ENCODE assay signal across 37 mouse cellular contexts in genomic region chr1:87131803-87132202, GRCm38 (mm10). TPM values are rescaled to one million over a fixed set of nuclear protein-coding genes. Genes with fewer than 3 reads are reported as not detected.
A peak's percentile ranks its signal among the peaks of the same experiment; 100 is the strongest.
DNase-seq lines count a peak whose midpoint lies in the region; ATAC-seq and TF ChIP-seq lines count a peak whose summit lies in the region.
"Had no signal": no experiment of that assay in that cellular context is flagged by ENCODE, and none has a peak within 500 bp of the region (broad histone marks: within the 10 kb centered on the region; RNA-seq: fewer than 3 reads in every experiment).

No protein-coding gene starts in this region.

- ATAC-seq in forebrain, embryonic 12.5 days (ENCODE audit: low FRiP score) = no peak
- ATAC-seq: forebrain, embryonic 14.5 days; forebrain, postnatal 0 days; hindbrain, postnatal 0 days had no signal

- no peak for TF ChIP-seq POLR2A in myocyte (IDR thresholded peaks at IDR 0.05; ENCODE audit: insufficient read length, low read depth)

- no peaks in the 10 kb centered on the region for H3K9me3 ChIP-seq in forebrain, embryonic 12.5 days
- H3K9me3 ChIP-seq: embryonic facial prominence, embryonic 10.5 days; embryonic facial prominence, embryonic 13.5 days; forebrain, embryonic 10.5 days; G1E; heart, embryonic 12.5 days; heart, embryonic 15.5 days had no signal

- H3K27me3 ChIP-seq in myocyte (ENCODE audit: control insufficient read depth, insufficient read depth, insufficient read length) = peaks cover 11% of the 10 kb centered on the region
- H3K27me3 ChIP-seq in forebrain, embryonic 12.5 days = peaks cover 25% of the 10 kb centered on the region

- no peak overlapping the region for H3K4me3 ChIP-seq in myocyte
- no peak overlapping the region for H3K4me3 ChIP-seq in forebrain, embryonic 12.5 days (replicated peaks)
- H3K4me3 ChIP-seq: embryonic facial prominence, embryonic 10.5 days; embryonic facial prominence, embryonic 13.5 days; erythroblast, embryonic 14.5 days; forebrain, embryonic 10.5 days; heart, embryonic 12.5 days; heart, embryonic 15.5 days had no signal

- no peak overlapping the region for H3ac ChIP-seq in myocyte (ENCODE audit: control insufficient read depth, insufficient read length)

- H3K79me2 ChIP-seq in myocyte (ENCODE audit: control insufficient read depth, insufficient read depth) = no peaks in the 10 kb centered on the region

- DNase-seq in Muller cell, postnatal 12 days (ENCODE audit: inconsistent ontology term) = peak; percentile 52
- peak; percentile 29 for DNase-seq in adipocyte (ENCODE audit: low spot score)
- DNase-seq in thymus, postnatal 25 days = no peak
- DNase-seq in heart, postnatal 25 days (ENCODE audit: low spot score) = no peak
- DNase-seq: adrenal gland, adult 2 months; adrenal gland, postnatal 25 days; B cell, adult 2 months; cerebellum, adult 11-12 months; cerebellum, adult 8-10 months; cerebellum, postnatal 10 days; cerebellum, postnatal 36 days; embryo, embryonic 11 days; forebrain, postnatal 0 days; gastrocnemius, postnatal 25 days; heart, adult 18-20 months; heart, postnatal 10 days; heart, postnatal 4 days; kidney, adult 11 months had no signal

- 97% methylated on average over 4 of the region's 4 CpGs for WGBS in forebrain, embryonic 12.5 days

- peaks cover 10% of the 10 kb centered on the region; the same call in 1 of the 2 replicates for H3K4me1 ChIP-seq in forebrain, embryonic 12.5 days
- H3K4me1 ChIP-seq: heart, embryonic 15.5 days had no signal

- H3K27ac ChIP-seq in forebrain, embryonic 12.5 days = no peak overlapping the region
- H3K27ac ChIP-seq: embryonic facial prominence, embryonic 10.5 days; embryonic facial prominence, embryonic 13.5 days; forebrain, embryonic 10.5 days; heart, embryonic 15.5 days; hindbrain, embryonic 14.5 days; hindbrain, postnatal 0 days had no signal

- intact Hi-C loops in heart, postnatal 25 days (cut with DNase I) = no loop called here

- H3K36me3 ChIP-seq in myocyte (ENCODE audit: control insufficient read depth, insufficient read depth) = no peaks in the 10 kb centered on the region
- no peaks in the 10 kb centered on the region for H3K36me3 ChIP-seq in forebrain, embryonic 12.5 days (replicated peaks)
- H3K36me3 ChIP-seq: embryonic facial prominence, embryonic 10.5 days; embryonic facial prominence, embryonic 13.5 days; forebrain, embryonic 10.5 days; G1E; heart, embryonic 12.5 days; heart, embryonic 15.5 days had no signal

- H3K9ac ChIP-seq in forebrain, embryonic 12.5 days = no peak overlapping the region
- H3K9ac ChIP-seq: embryonic facial prominence, embryonic 13.5 days; forebrain, postnatal 0 days; heart, embryonic 12.5 days; heart, embryonic 15.5 days; hindbrain, embryonic 14.5 days had no signal

- H3K4me2 ChIP-seq in myocyte (ENCODE audit: low read depth) = peak overlapping the region; percentile 26
- H3K4me2 ChIP-seq in forebrain, embryonic 12.5 days = no peak overlapping the region
- H3K4me2 ChIP-seq: embryonic facial prominence, embryonic 13.5 days; heart, embryonic 12.5 days; heart, embryonic 15.5 days; hindbrain, embryonic 14.5 days had no signal

TF ChIP-seq in myocyte, 11 proteins besides CTCF, POLR2A, EP300 and RAD21:
- no peak for TF ChIP-seq TCF12 (IDR thresholded peaks at IDR 0.05; ENCODE audit: insufficient read depth, poor library complexity, severe bottlenecking)

RNA-seq across cellular contexts. Expression of gene Akp3, which starts 7.0 kb away (rescaled TPM):
- polyA plus RNA-seq in myocyte (2012; fragmentation: generic; extraction: Trizol) = 0.08 TPM
- not detected for total RNA-seq in heart, postnatal 25 days (2021)
- polyA plus RNA-seq in forebrain, embryonic 12.5 days (2016; fragmentation: Nextera tagmentation; extraction: Ambion mirVana) = not detected in 2 replicates
- total RNA-seq: adrenal gland, adult 2 months; adrenal gland, postnatal 25 days; CH12.LX; forebrain, postnatal 0 days; gastrocnemius, adult 8-10 months; gastrocnemius, postnatal 25 days; heart, adult 18-20 months; heart, postnatal 10 days; heart, postnatal 4 days; hindbrain, postnatal 0 days had no signal
- polyA plus RNA-seq: adrenal gland, adult 2 months; cortical plate, adult 2 months; embryonic facial prominence, embryonic 10.5 days; embryonic facial prominence, embryonic 13.5 days; erythroblast, embryonic 14.5 days; forebrain, embryonic 10.5 days; forebrain, embryonic 14.5 days; forebrain, postnatal 0 days; G1E; heart, embryonic 12.5 days; heart, embryonic 15.5 days; hindbrain, embryonic 11.5 days; hindbrain, embryonic 14.5 days; hindbrain, postnatal 0 days; intestine, embryonic 14.5 days had no signal

RNA-seq across cellular contexts. Expression of gene Ecel1, which starts 24.5 kb away (rescaled TPM):
- 0.06 TPM for polyA plus RNA-seq in myocyte (2012; fragmentation: generic; extraction: Trizol)
- total RNA-seq in heart, postnatal 25 days (2021) = not detected
- polyA plus RNA-seq in forebrain, embryonic 12.5 days (2016; fragmentation: Nextera tagmentation; extraction: Ambion mirVana) = 18.3 and 23.2 TPM in 2 replicates
- total RNA-seq: CH12.LX; G1E; gastrocnemius, adult 8-10 months; gastrocnemius, postnatal 25 days; heart, adult 18-20 months; heart, postnatal 10 days had no signal
- polyA plus RNA-seq: erythroblast, embryonic 14.5 days; G1E had no signal

RNA-seq across cellular contexts. Expression of gene Alpi, which starts 30.4 kb away (rescaled TPM):
- 0.32 TPM for polyA plus RNA-seq in myocyte (2012; fragmentation: generic; extraction: Trizol)
- not detected for total RNA-seq in heart, postnatal 25 days (2021)
- polyA plus RNA-seq in forebrain, embryonic 12.5 days (2016; fragmentation: Nextera tagmentation; extraction: Ambion mirVana) = not detected in 2 replicates
- total RNA-seq: adrenal gland, adult 2 months; adrenal gland, postnatal 25 days; CH12.LX; forebrain, postnatal 0 days; G1E; gastrocnemius, adult 8-10 months; gastrocnemius, postnatal 25 days; heart, adult 18-20 months; heart, postnatal 10 days; heart, postnatal 4 days; hindbrain, postnatal 0 days had no signal
- polyA plus RNA-seq: brain, embryonic 14.5 days; cortical plate, adult 2 months; embryonic facial prominence, embryonic 10.5 days; embryonic facial prominence, embryonic 13.5 days; erythroblast, embryonic 14.5 days; forebrain, embryonic 10.5 days; forebrain, embryonic 14.5 days; forebrain, postnatal 0 days; G1E; gonadal fat pad, adult 2 months; heart, embryonic 12.5 days; heart, embryonic 15.5 days; hindbrain, embryonic 11.5 days; hindbrain, embryonic 14.5 days; hindbrain, postnatal 0 days had no signal

RNA-seq across cellular contexts. Expression of gene Alppl2, which starts 42.1 kb away (rescaled TPM):
- polyA plus RNA-seq in myocyte (2012; fragmentation: generic; extraction: Trizol) = not detected
- not detected for total RNA-seq in heart, postnatal 25 days (2021)
- not detected in 2 replicates for polyA plus RNA-seq in forebrain, embryonic 12.5 days (2016; fragmentation: Nextera tagmentation; extraction: Ambion mirVana)
- total RNA-seq: adrenal gland, adult 2 months; adrenal gland, postnatal 25 days; CH12.LX; forebrain, postnatal 0 days; G1E; gastrocnemius, adult 8-10 months; gastrocnemius, postnatal 25 days; heart, adult 18-20 months; heart, postnatal 10 days; heart, postnatal 4 days; hindbrain, postnatal 0 days had no signal
- polyA plus RNA-seq: adrenal gland, adult 2 months; brain, embryonic 14.5 days; cortical plate, adult 2 months; embryonic facial prominence, embryonic 10.5 days; embryonic facial prominence, embryonic 13.5 days; erythroblast, embryonic 14.5 days; forebrain, embryonic 10.5 days; forebrain, embryonic 14.5 days; forebrain, postnatal 0 days; G1E; heart, embryonic 12.5 days; heart, embryonic 15.5 days; hindbrain, embryonic 11.5 days; hindbrain, embryonic 14.5 days; hindbrain, postnatal 0 days; intestine, embryonic 14.5 days had no signal

RNA-seq across cellular contexts. Expression of gene Prss56, which starts 51.3 kb away (rescaled TPM):
- polyA plus RNA-seq in myocyte (2012; fragmentation: generic; extraction: Trizol) = 0.16 TPM
- total RNA-seq in heart, postnatal 25 days (2021) = not detected
- not detected in 2 replicates for polyA plus RNA-seq in forebrain, embryonic 12.5 days (2016; fragmentation: Nextera tagmentation; extraction: Ambion mirVana)
- total RNA-seq: adrenal gland, adult 2 months; adrenal gland, postnatal 25 days; CH12.LX; G1E; gastrocnemius, adult 8-10 months; gastrocnemius, postnatal 25 days; heart, adult 18-20 months; heart, postnatal 10 days; heart, postnatal 4 days had no signal
- polyA plus RNA-seq: embryonic facial prominence, embryonic 13.5 days; erythroblast, embryonic 14.5 days; forebrain, embryonic 10.5 days; G1E; heart, embryonic 12.5 days; intestine, embryonic 14.5 days had no signal

Comparison
In these comparisons a context has a peak if more than half of its experiments do, and no peak if none do; other contexts are left out.
1. DNase-seq: peak in Muller cell, postnatal 12 days (single experiment) and adipocyte (single experiment); none in thymus, postnatal 25 days (single experiment) and heart, postnatal 25 days (single experiment).
2. RNA of gene Ecel1, which starts 24.5 kb away (polyA plus RNA-seq): 18.3 to 23.2 TPM in forebrain, embryonic 12.5 days; 0.06 TPM in myocyte (single experiment); every median in the first group is over 10 times any median in the second.